Mouse (Mus musculus): ENCODE measurements at regions not wholly inside any gene's neighbourhood (a gene's known extent, or its start where the extent isn't known, plus 50 kb on each side); places are given as distances from the start of the nearest gene placed in this dataset.

DNA sequence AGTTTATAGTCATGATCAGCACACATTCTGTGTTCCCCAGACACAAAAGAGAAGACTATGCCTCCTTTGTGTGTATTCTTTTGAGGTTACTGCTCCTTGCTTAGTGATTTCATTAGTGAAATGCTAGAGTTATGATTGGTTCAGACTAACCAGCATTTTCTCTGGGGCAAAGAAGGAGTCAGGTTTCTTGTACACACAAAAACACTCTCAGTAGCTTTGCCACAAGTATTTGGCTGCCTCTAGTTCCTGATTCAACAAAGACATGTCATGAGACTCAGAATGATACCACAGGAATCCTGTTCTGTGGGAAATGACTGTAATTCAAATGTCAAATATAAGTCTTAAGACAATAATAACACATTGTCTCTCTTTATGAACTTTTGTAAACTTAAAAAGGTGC, 86.9 kb downstream of the Alx1 start:
- DNase-seq (ENCODE audit: low read depth), result no peak
- TF ChIP-seq CTCF (IDR thresholded peaks at IDR 0.05; ENCODE audit: borderline replicate concordance, extremely low read depth, insufficient read depth, insufficient read length), result no peak
- no peak for TF ChIP-seq POLR2A (IDR thresholded peaks at IDR 0.05; ENCODE audit: borderline replicate concordance, extremely low read depth, insufficient read depth, insufficient read length, poor library complexity, severe bottlenecking)

DNA sequence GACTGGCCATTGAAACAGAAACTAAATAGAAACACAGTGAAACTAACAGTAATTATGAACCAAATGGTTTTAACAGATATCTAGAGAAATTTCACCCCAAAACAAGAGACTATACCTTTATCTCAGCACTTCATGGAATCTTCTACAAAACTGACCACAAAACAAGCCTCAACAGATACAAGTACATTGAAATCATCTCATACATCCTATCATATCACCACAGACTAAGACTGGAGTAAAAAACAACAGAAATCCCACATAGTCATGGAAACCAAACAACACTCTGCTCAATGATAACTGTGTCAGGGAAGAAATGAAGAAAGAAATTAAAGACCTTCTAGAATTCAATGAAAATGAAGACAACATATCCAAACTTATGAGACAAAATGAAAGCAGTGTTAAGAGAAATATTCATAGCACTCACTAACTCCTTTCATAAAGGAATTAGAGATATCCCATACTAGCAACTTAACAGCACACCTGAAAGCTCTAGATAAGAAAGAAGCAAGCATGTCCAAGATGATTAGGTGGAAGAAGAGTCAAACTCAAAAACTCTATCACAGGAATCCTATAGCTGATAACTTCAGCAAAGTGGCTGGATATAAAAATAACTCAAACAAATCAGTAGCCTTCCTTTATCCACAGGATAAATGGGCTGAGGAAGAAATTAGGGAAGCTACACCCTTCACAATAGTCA, 89.0 kb downstream of the Alx1 start:
- no peak for DNase-seq (ENCODE audit: low read depth)
- TF ChIP-seq CTCF (IDR thresholded peaks at IDR 0.05; ENCODE audit: borderline replicate concordance, extremely low read depth, insufficient read depth, insufficient read length) (no peak), POLR2A (IDR thresholded peaks at IDR 0.05; ENCODE audit: borderline replicate concordance, extremely low read depth, insufficient read depth, insufficient read length, poor library complexity, severe bottlenecking) (no peak)

DNA sequence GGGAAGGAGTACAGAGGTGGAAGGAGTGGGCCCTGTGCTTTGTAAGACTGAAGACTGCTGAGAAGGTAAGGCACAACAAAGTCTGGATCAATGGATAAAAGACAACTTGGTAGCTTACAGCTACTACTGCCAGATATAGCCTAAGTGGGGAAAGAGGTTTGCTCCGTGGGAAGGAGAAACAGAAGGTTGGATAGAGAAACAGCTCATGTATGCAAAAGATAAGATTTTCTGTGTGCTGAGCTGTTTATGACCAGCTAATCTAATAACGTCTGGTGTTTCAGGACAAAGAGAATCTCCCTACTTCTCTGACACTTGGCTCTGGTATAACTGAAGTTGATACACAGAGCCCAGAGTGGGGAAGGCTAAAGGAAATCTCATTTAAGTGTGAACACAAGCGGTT, 98.6 kb downstream of the Alx1 start:
- no peak for DNase-seq (ENCODE audit: low read depth)
- TF ChIP-seq POLR2A (IDR thresholded peaks at IDR 0.05; ENCODE audit: borderline replicate concordance, extremely low read depth, insufficient read depth, insufficient read length, poor library complexity, severe bottlenecking) (no peak), CTCF (IDR thresholded peaks at IDR 0.05; ENCODE audit: borderline replicate concordance, extremely low read depth, insufficient read depth, insufficient read length) (no peak)

DNA sequence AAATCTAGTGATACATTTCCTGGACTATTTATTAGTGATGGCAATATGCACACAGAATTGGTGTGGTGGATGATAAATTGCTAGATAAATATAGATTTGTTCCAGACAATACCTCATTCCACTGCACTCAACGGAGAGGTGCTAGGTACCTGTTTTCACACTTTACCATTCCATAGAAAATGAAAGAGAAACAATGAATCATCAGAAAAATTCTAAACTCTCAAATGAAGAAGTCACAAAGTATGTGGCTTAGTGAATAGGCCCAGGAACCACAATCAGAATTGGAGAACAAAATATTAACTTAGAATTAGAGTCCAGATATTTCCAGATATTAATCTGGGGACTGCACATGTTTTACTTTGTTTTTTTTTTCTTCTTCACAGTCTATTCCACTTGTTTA, 101.4 kb downstream of the Alx1 start:
- no peak for DNase-seq (ENCODE audit: low read depth)
- TF ChIP-seq POLR2A (IDR thresholded peaks at IDR 0.05; ENCODE audit: borderline replicate concordance, extremely low read depth, insufficient read depth, insufficient read length, poor library complexity, severe bottlenecking) (no peak), CTCF (IDR thresholded peaks at IDR 0.05; ENCODE audit: borderline replicate concordance, extremely low read depth, insufficient read depth, insufficient read length) (no peak)

DNA sequence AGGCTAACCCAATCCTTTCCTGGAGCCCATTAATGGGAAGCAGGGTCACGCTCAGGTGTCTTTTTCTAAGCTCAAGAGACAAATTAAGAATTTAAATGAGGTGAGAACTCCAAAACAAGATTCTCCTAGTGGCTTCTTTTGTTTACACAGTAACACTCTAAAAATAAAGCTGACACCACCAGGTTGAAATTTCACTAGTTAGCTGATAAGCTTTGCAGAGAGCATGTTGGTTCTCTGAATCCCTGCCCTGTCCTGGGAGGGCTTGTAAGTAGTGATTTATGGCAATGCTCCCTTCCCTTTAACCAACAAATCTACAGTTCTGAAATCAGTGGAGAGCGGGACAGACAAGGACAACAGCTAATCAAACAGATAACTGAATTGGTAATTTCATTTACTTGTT, 132.6 kb downstream of the Alx1 start:
- no peak for TF ChIP-seq POLR2A (IDR thresholded peaks at IDR 0.05; ENCODE audit: borderline replicate concordance, extremely low read depth, insufficient read depth, insufficient read length, poor library complexity, severe bottlenecking)
- no peak for TF ChIP-seq CTCF (IDR thresholded peaks at IDR 0.05; ENCODE audit: borderline replicate concordance, extremely low read depth, insufficient read depth, insufficient read length)
- no peak for DNase-seq (ENCODE audit: low read depth)

DNA sequence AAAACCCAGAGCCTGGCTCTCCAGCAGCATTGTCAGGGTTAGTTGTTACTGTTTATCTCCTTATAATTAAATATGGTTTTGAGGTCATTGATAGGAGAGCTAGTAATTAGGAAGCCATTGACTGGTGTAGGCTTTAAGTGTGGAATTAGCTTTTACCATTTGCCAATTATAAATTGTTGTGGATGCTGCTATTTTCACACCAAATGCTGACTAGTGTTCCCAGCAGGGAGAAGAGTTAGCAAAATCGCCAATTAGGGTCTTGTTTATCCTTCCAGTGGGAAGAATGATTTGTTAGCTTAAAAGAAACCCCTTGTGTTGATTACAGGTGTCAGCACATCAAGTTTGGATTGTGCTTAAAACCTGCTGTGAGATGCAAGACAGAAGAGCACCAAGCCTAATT, 134.1 kb downstream of the Alx1 start:
- peak; percentile 82 for DNase-seq (ENCODE audit: low read depth)
- no peak for TF ChIP-seq POLR2A (IDR thresholded peaks at IDR 0.05; ENCODE audit: borderline replicate concordance, extremely low read depth, insufficient read depth, insufficient read length, poor library complexity, severe bottlenecking)

DNA sequence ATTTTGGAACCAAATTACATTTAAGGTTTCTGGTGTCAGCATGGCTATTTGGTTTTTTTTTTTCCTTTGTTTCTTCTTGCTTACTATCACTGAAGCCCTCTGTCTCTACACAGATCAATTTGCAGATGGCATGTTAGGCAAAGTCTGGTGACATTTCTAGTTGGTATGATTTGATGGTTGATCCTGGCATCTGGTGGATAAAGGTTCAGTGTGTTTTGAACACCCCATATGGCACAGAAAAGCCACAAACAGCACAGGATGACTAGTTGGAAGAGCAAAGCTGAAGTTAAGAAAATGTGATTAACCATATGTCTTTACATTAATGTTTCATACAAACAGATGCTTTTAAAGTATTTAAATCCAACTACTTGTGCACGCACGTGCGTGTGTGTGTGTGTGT, 137.6 kb downstream of the Alx1 start:
- no peak for TF ChIP-seq POLR2A (IDR thresholded peaks at IDR 0.05; ENCODE audit: borderline replicate concordance, extremely low read depth, insufficient read depth, insufficient read length, poor library complexity, severe bottlenecking)
- TF ChIP-seq CTCF (IDR thresholded peaks at IDR 0.05; ENCODE audit: borderline replicate concordance, extremely low read depth, insufficient read depth, insufficient read length), result no peak
- DNase-seq (ENCODE audit: low read depth), result peak; percentile 82

DNA sequence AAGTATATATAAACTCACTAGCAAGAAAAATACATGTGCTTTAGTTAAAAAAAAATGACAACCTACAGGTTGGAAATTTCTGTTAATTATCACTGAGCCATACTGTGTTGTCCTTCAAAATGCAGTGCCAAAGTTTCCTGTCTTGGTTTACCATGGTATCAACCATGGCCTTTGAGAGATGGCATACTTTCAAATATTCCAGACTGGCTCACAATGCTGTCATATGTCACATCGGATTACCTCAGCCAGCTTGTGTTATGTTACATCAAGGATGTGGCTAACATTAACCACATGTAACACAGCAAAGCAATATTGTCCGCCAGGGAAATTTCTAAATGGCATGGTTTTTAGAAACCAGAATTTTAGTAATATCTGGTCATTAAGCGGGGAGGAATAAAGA, 140.3 kb downstream of the Alx1 start:
- DNase-seq (ENCODE audit: low read depth), result peak; percentile 67
- TF ChIP-seq POLR2A (IDR thresholded peaks at IDR 0.05; ENCODE audit: borderline replicate concordance, extremely low read depth, insufficient read depth, insufficient read length, poor library complexity, severe bottlenecking) (no peak), CTCF (IDR thresholded peaks at IDR 0.05; ENCODE audit: borderline replicate concordance, extremely low read depth, insufficient read depth, insufficient read length) (no peak)

DNA sequence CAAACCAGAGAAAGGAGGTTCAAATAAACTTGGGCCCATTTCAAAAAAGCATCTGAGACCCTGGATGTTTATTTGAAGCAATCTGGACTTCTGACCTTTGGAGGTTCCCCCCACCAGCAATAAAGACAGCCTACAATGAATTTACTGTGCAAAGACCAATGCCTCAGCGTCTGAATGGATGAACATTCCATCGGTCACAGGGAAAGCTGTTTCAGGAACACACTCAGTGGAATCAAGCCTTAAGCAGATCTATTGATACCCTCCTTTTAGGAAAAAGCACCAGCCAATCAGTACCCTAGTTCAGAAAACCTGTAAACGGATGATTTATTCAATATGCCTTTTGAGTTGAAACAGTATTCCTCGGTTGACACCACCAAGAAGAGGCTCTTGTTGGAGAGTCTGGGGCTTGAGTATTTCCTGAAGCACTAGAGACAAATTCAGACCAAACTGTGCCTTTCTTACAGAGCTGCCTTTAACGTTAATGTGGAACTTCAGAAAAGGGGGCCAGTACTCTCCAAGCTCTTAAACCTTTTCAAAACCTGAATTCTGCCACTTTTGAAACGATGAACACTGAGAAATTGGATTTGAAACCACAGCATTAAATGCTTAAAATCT, 148.1 kb downstream of the Alx1 start:
- no peak for TF ChIP-seq CTCF (IDR thresholded peaks at IDR 0.05; ENCODE audit: borderline replicate concordance, extremely low read depth, insufficient read depth, insufficient read length)
- no peak for DNase-seq (ENCODE audit: low read depth)

DNA sequence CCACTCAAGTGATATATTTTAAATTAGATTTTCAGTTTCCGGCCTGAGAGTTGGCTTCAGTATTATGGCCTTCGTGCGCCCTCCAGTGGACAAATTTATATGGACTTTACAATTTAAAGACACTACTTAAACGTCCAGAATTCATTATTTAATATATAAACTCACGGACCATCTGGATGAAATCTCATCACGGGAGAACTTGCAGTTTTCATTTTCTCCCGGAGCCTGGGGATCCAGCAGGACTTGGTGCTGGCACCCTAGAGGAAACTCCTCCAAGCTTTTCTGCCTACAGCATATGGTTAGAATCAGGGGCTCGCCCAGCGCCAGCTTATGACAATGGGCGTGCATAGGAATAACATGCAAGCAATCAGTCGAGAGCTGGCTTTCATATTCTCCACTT, 152.0 kb downstream of the Alx1 start:
- DNase-seq (ENCODE audit: low read depth), result peak; percentile 79
- TF ChIP-seq CTCF (IDR thresholded peaks at IDR 0.05; ENCODE audit: borderline replicate concordance, extremely low read depth, insufficient read depth, insufficient read length), result peak; percentile 55; the same call in 1 of the 2 replicates
- no peak for TF ChIP-seq POLR2A (IDR thresholded peaks at IDR 0.05; ENCODE audit: borderline replicate concordance, extremely low read depth, insufficient read depth, insufficient read length, poor library complexity, severe bottlenecking)

DNA sequence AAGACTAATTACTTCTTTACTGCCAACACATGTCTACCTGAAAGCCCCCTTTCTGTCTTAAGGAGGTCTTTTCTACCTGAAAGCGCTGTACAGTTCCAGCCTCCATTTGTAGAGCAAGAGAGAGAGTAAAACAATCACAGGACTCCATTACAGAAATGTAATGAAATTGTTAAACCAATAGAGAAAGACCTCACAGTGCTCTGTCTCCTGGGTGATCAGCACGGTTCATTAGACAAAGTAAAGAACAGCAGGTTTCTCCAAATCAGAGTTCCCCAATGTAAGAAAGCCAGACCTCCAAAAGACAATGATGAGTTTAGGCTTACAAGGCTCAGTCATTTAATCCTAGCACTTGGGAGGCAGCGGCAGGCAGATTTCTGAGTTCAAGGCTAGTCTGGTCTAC, 153.1 kb downstream of the Alx1 start:
- TF ChIP-seq CTCF (IDR thresholded peaks at IDR 0.05; ENCODE audit: borderline replicate concordance, extremely low read depth, insufficient read depth, insufficient read length) (no peak), POLR2A (IDR thresholded peaks at IDR 0.05; ENCODE audit: borderline replicate concordance, extremely low read depth, insufficient read depth, insufficient read length, poor library complexity, severe bottlenecking) (no peak)
- peak; percentile 23 for DNase-seq (ENCODE audit: low read depth)

DNA sequence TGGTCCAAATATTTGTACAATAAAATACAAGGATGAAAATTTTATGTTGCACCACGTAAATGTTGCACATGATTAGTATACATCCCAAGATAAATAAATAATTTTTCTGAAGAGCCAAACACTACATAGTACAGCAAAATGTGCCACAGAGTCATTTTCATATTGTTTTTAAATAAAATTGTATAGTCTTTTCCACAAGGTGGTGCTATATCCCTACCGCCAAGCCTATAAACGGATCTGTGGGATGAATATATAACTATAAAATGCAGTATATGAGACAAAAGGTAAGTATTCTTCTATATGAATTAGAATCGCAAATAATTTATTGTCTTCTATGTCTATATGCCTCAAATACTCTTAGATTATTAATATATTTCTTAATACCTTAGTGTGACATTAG, 163.1 kb downstream of the Alx1 start:
- DNase-seq (ENCODE audit: low read depth), result peak; percentile 51

More for the DNA sequence above, 163.1 kb downstream of the Alx1 start:
- TF ChIP-seq POLR2A (IDR thresholded peaks at IDR 0.05; ENCODE audit: borderline replicate concordance, extremely low read depth, insufficient read depth, insufficient read length, poor library complexity, severe bottlenecking) (no peak), CTCF (IDR thresholded peaks at IDR 0.05; ENCODE audit: borderline replicate concordance, extremely low read depth, insufficient read depth, insufficient read length) (no peak)
